Mouse (Mus musculus) CH12.LX (cell line): ENCODE data around the gene Il22.
"Not testable (repeated sequence)": the region's sequence is repeated elsewhere in the genome, so short reads cannot be mapped to it uniquely, and the experiment has no call there.

Experiments used
- CTCF ChIP-seq, 2 experiments: IDR thresholded peaks in 1 of 2; conservative IDR thresholded peaks in 1 of 2; 2 replicates each; pipeline ENCODE4 v1.5.1; 2011 to 2012; ENCODE audit warnings: low read depth in 2 of 2, low read length in 2 of 2, improper control_type of control experiment in 1 of 2, inconsistent platforms in 1 of 2, mild to moderate bottlenecking in 1 of 2, moderate library complexity in 1 of 2
- IRF4 ChIP-seq: IDR thresholded peaks from 2 replicates; pipeline ENCODE4 v1.6.1; 2014; ENCODE audit warnings: low read depth, mild to moderate bottlenecking, inconsistent platforms, low read length, improper control_type of control experiment
- MYC ChIP-seq: IDR thresholded peaks from 2 replicates; pipeline ENCODE4 v1.6.1; 2011; ENCODE audit warnings: low read depth, mild to moderate bottlenecking, improper control_type of control experiment, low read length
- POLR2A ChIP-seq: IDR thresholded peaks from 2 replicates; pipeline ENCODE4 v1.6.1; 2011; ENCODE audit warnings: low read depth, mild to moderate bottlenecking, improper control_type of control experiment, low read length
- SMC3 ChIP-seq: IDR thresholded peaks from 2 replicates; pipeline ENCODE4 v1.6.1; 2011; ENCODE audit warnings: low read depth, low read length, improper control_type of control experiment

GRCm38 (mm10) chr10:118195150-118195549 is 9.6 kb upstream of the Il22 start:
- not testable (repeated sequence) for TF ChIP-seq IRF4; MYC; POLR2A; CTCF (conservative IDR thresholded peaks at IDR 0.05 in 1 of 2, IDR thresholded peaks at IDR 0.05 in 1 of 2; ENCODE audit: low read depth in 2 of 2, low read length in 2 of 2); SMC3
